Mouse (Mus musculus) midbrain, embryonic 16.5 days (tissue): ENCODE data around the gene Nrp1. TPM values are rescaled to one million over a fixed set of nuclear protein-coding genes. Genes with fewer than 3 reads are reported as not detected.

Experiments used
- ATAC-seq: fragments of 200-750 bp; cut with Nextera tagmentation; 2 replicates; pipeline ENCODE4 v1.8.0; 2017; ENCODE audit warnings: moderate TSS enrichment
- H3K27ac ChIP-seq: fragments of 300-500 bp; sonication (generic); 2 replicates; pipeline ENCODE4 v1.5.1; 2014; ENCODE audit warnings: mild to moderate bottlenecking, low read length, mixed read lengths
- H3K27me3 ChIP-seq: fragments of 300-500 bp; sonication (generic); 2 replicates; pipeline ENCODE4 v1.6.1; 2014; ENCODE audit warnings: low read depth, low read length, mixed read lengths; ENCODE audit not compliant: control insufficient read depth, insufficient read depth
- H3K36me3 ChIP-seq: fragments of 300-500 bp; sonication (generic); 2 replicates; pipeline ENCODE4 v1.6.1; 2014; ENCODE audit warnings: mild to moderate bottlenecking, low read length, moderate library complexity, mixed read lengths; ENCODE audit not compliant: control insufficient read depth, insufficient read depth
- H3K4me1 ChIP-seq: fragments of 300-500 bp; sonication (generic); 2 replicates; pipeline ENCODE4 v1.6.1; 2014; ENCODE audit warnings: mild to moderate bottlenecking, low read length, mixed read lengths; ENCODE audit not compliant: control insufficient read depth, insufficient read depth
- H3K4me2 ChIP-seq: fragments of 300-500 bp; sonication (generic); 2 replicates; pipeline ENCODE4 v1.6.1; 2014; ENCODE audit warnings: mild to moderate bottlenecking, low read length, mixed read lengths
- H3K4me3 ChIP-seq: fragments of 300-500 bp; sonication (generic); 2 replicates; pipeline ENCODE4 v1.5.1; 2014; ENCODE audit warnings: low read depth, mild to moderate bottlenecking, low read length, moderate library complexity, mixed read lengths
- H3K9ac ChIP-seq: fragments of 300-500 bp; sonication (generic); 2 replicates; pipeline ENCODE4 v1.6.1; 2014; ENCODE audit warnings: low read depth, low read length, mixed read lengths
- H3K9me3 ChIP-seq: fragments of 300-500 bp; sonication (generic); replicated peaks from 2 replicates; pipeline ENCODE4 v1.6.1; 2014; ENCODE audit warnings: mild to moderate bottlenecking, low read length, mixed read lengths; ENCODE audit not compliant: control insufficient read depth, poor library complexity, severe bottlenecking
- WGBS: fragments of 180-500 bp; shearing (Covaris S2); extraction: QIAGEN DNeasy Blood & Tissue Kit; methylation state at CpG from one replicate; pipeline ENCODE4 v1.1.7; 2014; 5-methylcytosine and 5-hydroxymethylcytosine counted together
- polyA plus RNA-seq: library from polyadenylated mRNA; unstranded; fragments of >200 nt; fragmentation: Nextera tagmentation; extraction: Ambion mirVana; gene quantifications from 2 replicates; pipeline ENCODE4 v1.2.1, GENCODE M21; 2015

The Nrp1 gene
- polyA plus RNA-seq, 1 experiment from 2014 or later: 85.8 TPM

DNA sequence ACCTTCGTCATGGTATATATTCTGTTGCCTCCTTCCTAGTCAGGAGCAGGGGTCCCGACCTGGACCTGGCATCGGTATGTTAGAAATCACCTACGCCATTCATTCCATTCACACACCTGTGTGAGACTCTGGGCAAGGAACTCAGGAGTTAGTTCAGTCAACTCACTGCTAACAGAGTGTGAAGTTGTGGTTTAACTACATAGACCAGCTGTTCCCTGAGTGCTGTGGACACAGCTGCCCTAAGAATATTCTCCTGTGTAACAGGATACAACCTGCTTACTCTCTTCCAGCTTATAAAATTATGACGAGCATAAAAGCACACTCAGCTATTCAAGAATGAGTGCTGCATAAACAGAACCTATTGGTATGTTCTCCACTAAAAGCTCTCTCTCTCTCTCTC lies 41.9 kb downstream of the Nrp1 start:
- no peak overlapping the region for H3K9ac ChIP-seq
- H3K36me3 ChIP-seq: no peaks in the 10 kb centered on the region
- no peaks in the 10 kb centered on the region for H3K9me3 ChIP-seq
- no peak overlapping the region for H3K4me2 ChIP-seq
- H3K4me1 ChIP-seq: peaks cover 20% of the 10 kb centered on the region
- 90% methylated on average over 5 of the region's 5 CpGs for WGBS
- ATAC-seq: no peak
- H3K4me3 ChIP-seq: no peak overlapping the region
- no peak overlapping the region for H3K27ac ChIP-seq
- no peaks in the 10 kb centered on the region for H3K27me3 ChIP-seq

DNA sequence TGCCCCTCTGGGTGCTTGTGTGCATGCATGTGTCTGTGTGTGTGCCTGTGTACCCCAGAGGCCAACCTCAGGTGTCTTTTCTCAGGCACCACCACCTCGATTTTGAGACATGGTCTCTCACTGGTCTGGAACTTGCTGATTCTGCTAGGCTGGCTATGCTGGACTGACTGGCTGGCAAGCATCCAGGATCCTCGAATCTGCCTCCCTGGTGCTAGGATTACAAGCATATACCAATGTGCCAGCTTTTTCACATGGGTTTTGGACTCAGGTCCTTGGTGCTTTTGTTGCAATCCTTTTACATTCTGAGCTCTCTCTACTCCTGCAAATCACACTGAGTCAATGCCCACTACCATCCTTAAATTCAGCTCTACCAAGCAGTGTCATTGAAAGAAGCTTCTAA lies 46.5 kb downstream of the Nrp1 start:
- Histone ChIP-seq H3K4me3 (no peak overlapping the region), H3K9ac (no peak overlapping the region), H3K4me1 (0 out of 2 replicates have a peak, but pooled peaks cover 2% of the 10 kb centered on the region), H3K9me3 (no peaks in the 10 kb centered on the region), H3K4me2 (no peak overlapping the region), H3K27me3 (no peaks in the 10 kb centered on the region), H3K27ac (no peak overlapping the region), H3K36me3 (no peaks in the 10 kb centered on the region)
- ATAC-seq: no peak
- 61% methylated on average over 2 of the region's 2 CpGs for WGBS

DNA sequence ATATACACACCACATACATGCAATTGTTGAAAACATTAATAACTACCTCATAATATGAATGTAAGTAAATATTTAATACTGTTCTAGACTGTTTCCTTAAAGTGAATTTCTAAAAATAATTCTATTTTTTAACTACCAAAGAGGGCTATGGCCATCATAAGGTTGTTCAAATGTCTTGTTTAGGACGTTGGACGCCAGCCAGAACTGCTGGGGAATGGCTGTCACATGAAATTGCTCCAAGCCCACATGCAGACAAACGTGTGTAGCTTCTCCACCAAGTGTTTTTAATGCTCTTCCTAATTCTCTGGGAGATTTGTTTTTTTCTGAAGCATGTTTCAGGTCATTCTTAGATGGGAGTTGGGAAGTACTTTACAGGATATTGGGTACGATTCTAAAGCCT lies 55.0 kb downstream of the Nrp1 start:
- H3K9me3 ChIP-seq: no peaks in the 10 kb centered on the region
- H3K9ac ChIP-seq: no peak overlapping the region
- H3K36me3 ChIP-seq: no peaks in the 10 kb centered on the region
- 71% methylated on average over 4 of the region's 4 CpGs for WGBS
- no peak for ATAC-seq
- no peak overlapping the region for H3K4me3 ChIP-seq
- no peak overlapping the region for H3K4me2 ChIP-seq
- H3K27ac ChIP-seq: no peak overlapping the region
- H3K4me1 ChIP-seq: peaks cover 24% of the 10 kb centered on the region
- H3K27me3 ChIP-seq: no peaks in the 10 kb centered on the region

DNA sequence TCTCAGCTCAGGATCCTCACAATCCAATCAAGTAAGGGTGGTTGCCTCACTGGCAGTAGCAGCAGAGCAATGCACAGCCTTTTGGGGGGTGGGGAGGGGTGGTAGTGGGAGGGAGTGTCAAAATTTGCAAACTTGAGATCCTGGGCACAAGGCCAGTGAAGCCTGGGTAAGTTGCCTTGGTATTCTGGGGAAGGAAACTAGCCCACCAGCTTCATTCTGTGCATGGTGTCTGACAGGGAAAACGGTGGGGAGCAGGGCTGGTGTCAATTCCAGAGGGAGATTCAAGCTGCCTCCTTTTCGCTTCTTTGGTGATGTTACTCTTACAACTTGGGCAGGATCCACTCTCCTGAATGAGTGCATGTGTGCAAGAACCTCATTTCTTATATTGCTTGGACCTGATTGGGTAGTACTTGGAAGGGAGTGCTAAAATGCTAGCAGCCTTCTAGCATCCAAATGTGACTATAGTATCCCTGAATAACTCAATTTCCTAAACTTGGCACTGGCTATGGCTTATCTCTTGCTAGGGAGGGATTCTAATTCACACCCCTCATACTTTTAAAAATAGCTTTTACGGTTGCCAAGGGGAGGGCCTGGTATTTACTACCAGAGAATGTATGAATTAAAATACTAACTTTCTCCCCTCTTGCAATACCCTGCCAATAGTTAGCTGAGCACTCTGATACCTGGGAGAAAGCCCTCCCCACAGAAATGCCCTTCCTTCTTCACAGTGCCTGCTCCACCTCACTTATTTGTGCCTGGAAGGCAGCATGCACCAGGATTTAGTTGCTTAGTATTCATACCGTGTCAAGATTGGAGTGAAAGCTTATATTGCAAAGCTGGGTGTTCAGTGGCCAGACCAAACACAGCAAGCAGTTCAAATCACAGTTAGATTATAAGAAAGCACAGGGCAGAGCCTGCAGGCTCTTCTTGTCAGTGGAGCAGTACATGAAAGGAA lies 57.6 kb downstream of the Nrp1 start:
- Histone ChIP-seq H3K36me3 (0 out of 2 replicates have a peak, but pooled peaks cover 5% of the 10 kb centered on the region), H3K9ac (no peak overlapping the region), H3K9me3 (no peaks in the 10 kb centered on the region), H3K27ac (peak overlapping the region; percentile 48; the same call in 1 of the 2 replicates), H3K27me3 (no peaks in the 10 kb centered on the region), H3K4me3 (no peak overlapping the region), H3K4me1 (peaks cover 24% of the 10 kb centered on the region), H3K4me2 (no peak overlapping the region)
- ATAC-seq: peak; percentile 74
- WGBS: 45% methylated on average over 4 of the region's 4 CpGs

DNA sequence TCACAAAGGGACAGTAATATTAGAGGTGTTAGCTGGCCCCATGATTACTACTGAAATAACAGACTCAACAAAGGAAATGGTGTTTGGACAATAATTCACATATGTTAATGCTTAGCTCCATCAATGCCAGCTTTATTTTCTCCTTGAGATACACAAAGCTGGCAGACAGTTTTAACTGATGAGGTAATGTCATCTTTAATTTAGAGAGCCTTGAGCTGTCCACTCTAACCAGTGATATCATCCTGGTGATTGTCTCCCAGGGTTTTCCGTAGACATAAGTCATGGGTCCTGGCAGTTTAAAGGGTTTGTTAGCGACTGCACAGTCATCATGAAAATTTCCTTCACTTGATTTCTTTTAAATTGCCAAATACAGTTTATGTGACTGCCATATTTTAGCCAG lies 58.5 kb downstream of the Nrp1 start:
- no peak for ATAC-seq
- H3K4me2 ChIP-seq: no peak overlapping the region
- H3K27ac ChIP-seq: peak overlapping the region; percentile 45
- no peaks in the 10 kb centered on the region for H3K9me3 ChIP-seq
- 64% methylated on average over 2 of the region's 2 CpGs for WGBS
- no peak overlapping the region for H3K4me3 ChIP-seq
- 0 out of 2 replicates have a peak, but pooled peaks cover 5% of the 10 kb centered on the region for H3K36me3 ChIP-seq
- no peaks in the 10 kb centered on the region for H3K27me3 ChIP-seq
- no peak overlapping the region for H3K9ac ChIP-seq
- peaks cover 24% of the 10 kb centered on the region for H3K4me1 ChIP-seq

DNA sequence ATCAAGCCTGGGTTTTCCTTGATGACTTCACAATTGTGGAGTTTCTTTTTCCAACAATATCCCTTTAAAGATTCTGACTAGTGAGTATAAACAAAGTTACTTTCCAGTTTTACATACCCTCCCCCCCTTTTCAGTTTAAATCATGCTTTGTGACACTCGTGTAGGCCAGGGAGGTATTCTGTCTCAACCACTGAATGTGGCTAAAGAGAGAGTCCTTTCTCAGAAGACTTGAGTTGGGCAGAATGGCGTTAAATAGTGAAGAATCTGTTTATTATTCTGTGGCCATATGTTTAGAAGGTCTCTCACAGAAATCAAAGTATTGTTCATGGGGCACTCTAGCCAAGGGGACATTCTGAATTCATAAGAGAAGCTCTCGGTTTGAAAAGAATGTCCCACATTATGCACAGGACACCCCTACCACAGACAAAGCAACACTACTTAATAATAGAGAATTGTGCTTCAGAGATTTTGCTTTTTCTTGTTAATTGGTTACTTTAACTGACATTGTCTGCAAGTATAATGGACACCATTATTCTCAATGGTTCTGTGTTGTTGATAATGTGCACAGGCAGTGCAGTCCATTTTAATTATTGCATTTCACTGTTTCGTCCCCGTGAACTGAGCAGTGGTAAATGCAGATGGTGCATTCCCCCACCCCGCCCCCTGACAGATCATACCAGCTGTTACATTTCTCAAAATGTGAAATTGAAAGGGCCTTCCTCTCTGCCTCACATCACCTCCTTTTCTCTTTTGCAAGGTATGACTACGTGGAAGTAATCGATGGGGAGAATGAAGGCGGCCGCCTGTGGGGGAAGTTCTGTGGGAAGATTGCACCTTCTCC lies 59.8 kb downstream of the Nrp1 start:
- H3K4me1 ChIP-seq: peaks cover 24% of the 10 kb centered on the region
- 0 out of 2 replicates have a peak, but pooled peaks cover 5% of the 10 kb centered on the region for H3K36me3 ChIP-seq
- no peak for ATAC-seq
- no peak overlapping the region for H3K9ac ChIP-seq
- H3K9me3 ChIP-seq: no peaks in the 10 kb centered on the region
- H3K4me3 ChIP-seq: no peak overlapping the region
- no peak overlapping the region for H3K4me2 ChIP-seq
- H3K27ac ChIP-seq: 0 out of 2 replicates have a peak overlapping the region, but pooled peaks have one; percentile 17
- 42% methylated on average over 10 of the region's 10 CpGs for WGBS
- H3K27me3 ChIP-seq: no peaks in the 10 kb centered on the region

DNA sequence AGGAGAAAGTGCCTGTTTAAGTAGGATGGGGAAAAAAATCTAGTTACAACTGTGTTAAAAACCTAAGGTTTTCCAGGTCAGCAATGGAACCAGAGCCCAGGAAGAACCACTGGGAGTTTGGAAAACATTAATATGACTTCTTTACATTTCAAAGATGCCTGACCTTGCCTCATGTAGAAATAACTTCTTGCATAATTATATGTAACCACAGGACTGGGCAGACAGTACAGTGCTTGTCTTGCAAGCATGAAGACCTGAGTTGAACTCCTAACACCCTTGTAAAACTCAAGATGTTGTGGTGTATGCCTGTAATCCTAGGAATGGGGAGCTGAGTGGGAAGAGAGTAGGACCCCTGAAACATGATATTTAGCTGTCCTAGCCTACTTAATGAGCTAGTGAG lies 61.6 kb downstream of the Nrp1 start:
- Histone ChIP-seq H3K9me3 (no peaks in the 10 kb centered on the region), H3K27ac (no peak overlapping the region), H3K9ac (no peak overlapping the region), H3K36me3 (0 out of 2 replicates have a peak, but pooled peaks cover 7% of the 10 kb centered on the region), H3K27me3 (no peaks in the 10 kb centered on the region), H3K4me2 (no peak overlapping the region), H3K4me1 (peaks cover 24% of the 10 kb centered on the region), H3K4me3 (no peak overlapping the region)
- ATAC-seq: no peak

DNA sequence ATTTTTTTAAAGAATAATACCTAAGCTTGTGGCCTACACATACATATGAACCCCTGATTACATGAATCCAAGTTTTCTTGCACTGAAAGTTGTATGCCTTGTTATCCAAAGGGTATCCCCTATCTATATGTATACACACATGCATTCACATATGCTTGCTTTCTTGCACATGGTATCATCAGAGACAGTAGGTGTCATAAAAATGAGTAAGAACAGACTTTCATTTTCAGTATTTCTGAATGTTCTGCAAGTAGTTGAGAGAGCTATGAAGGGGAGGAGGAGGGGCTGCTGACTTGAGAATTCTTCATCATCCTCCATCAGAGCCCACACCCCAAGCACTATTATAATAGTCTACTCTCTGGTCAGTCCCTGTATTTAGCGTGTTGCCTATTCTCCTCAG lies 62.0 kb downstream of the Nrp1 start:
- Histone ChIP-seq H3K4me2 (no peak overlapping the region), H3K9ac (no peak overlapping the region), H3K4me1 (peaks cover 24% of the 10 kb centered on the region), H3K27ac (no peak overlapping the region), H3K36me3 (0 out of 2 replicates have a peak, but pooled peaks cover 7% of the 10 kb centered on the region), H3K4me3 (no peak overlapping the region), H3K27me3 (no peaks in the 10 kb centered on the region), H3K9me3 (no peaks in the 10 kb centered on the region)
- no peak for ATAC-seq
- 96% methylated on average over 1 of the region's 1 CpGs for WGBS

DNA sequence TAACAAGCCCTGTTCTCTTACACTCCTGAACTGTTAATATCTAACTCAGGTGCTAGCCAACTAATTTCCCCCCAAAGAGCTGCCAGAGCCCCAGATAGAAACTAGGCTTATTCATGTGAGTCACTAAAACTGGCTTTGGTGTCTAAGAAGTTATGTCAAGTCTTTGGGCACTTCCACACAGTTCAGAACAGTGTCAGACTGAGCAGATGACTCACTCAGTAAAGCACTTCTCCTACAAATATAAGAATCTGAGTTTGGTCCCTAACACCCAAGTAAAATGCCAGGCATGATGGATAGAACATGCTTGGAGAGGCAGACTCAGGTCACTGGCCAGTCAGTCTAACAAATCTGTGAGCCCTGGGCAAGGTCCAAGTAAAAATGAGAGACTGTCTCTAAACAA lies 65.4 kb downstream of the Nrp1 start:
- Histone ChIP-seq H3K9me3 (no peaks in the 10 kb centered on the region), H3K4me3 (no peak overlapping the region), H3K9ac (no peak overlapping the region)

More for the DNA sequence above, 65.4 kb downstream of the Nrp1 start:
- Histone ChIP-seq H3K27ac (no peak overlapping the region), H3K36me3 (peaks cover 13% of the 10 kb centered on the region), H3K4me2 (no peak overlapping the region), H3K4me1 (no peaks in the 10 kb centered on the region), H3K27me3 (no peaks in the 10 kb centered on the region)
- ATAC-seq: no peak
